Mouse (Mus musculus) heart, adult 9 months (tissue): ENCODE measurements around the gene Stard13.
A peak's percentile ranks its signal among the peaks of the same experiment; 100 is the strongest.

Source experiments
- DNase-seq, 2 experiments: peaks; one replicate each; pipeline ENCODE4 v3.0.0; 2022; ENCODE audit warnings: low spot score in 2 of 2

Gene Stard13

DNA sequence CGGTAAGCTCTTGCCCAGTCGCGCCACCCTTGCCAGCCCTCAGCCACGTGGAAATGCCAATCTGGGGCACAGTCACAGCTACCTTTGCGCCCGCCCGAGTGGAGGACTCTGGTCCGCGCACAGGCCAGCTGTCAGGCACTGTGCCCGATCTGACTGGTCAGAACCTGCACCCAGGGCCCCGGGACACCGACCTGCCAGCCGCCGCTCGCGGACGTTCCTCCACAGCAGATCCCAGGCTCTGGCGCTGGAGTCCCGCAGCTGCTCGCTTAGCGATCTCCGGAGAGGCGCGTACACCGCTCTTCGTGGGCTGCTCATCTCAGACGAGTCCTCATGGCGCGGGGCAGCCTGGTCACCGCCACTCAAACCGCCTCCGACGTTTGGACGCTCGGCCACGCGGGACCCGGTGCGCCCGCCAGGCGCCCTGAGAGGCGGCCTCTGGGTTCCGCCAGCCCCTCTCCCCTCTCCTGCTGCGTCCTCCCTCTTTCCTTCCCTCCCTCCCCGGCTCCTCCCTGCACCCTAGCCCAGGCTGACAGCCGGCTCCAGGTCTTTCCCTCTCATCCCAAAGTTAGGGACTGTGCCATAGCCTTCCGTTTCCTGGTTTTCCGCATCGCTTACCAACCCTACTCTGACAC, at the start of gene Stard13:
Stard13 (minus strand) TSS at position 437 of the 632 bp plus-strand sequence.
- DNase-seq, result peak; percentile 28

DNA sequence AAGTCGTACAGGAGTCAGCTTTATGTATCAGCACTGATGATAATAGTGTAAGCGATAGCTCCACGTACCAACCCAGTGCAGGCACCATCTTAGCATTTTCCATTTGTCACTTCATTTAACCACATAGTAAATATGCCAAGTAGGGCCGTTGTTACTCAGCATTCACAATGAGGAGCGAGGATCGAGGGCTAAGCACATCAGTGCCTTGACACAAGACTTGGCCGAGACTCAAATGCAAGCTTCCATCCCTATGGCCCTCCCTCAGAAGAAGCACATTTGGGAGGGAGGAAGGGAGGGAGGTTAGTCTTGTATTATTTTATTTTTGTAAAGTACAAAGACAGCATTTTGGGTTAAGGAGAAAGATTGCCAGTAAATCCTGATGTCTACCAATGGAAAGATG, 45.9 kb upstream of the Stard13 start:
- no peak for DNase-seq

- DNase-seq, result no peak
Observed at GRCm38 (mm10) chr5:151277927-151278326, 44.3 kb upstream of the Stard13 start.

GRCm38 (mm10) chr5:151275986-151276385, 42.4 kb upstream of the Stard13 start:
- no peak for DNase-seq

GRCm38 (mm10) chr5:151274265-151274664, 40.6 kb upstream of the Stard13 start:
- no peak for DNase-seq

DNA sequence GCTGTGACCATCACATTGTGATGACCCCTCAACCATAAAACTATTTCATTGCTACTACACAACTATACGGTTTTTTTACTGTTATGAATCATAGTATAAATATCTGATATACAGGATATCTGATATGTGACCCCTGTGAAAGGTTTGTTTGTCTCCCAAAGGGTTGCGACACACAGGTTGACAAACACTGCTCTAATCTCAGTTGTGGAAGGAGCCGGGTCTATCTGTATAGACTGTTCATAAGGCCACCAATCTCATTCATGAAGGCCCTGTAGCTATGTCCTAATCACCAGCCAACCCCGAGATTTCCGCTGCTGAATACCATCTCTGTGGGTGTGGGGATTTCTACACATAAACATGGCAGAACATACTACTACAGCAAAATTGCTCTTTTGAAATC, 37.2 kb upstream of the Stard13 start:
- no peak for DNase-seq

GRCm38 (mm10) chr5:151266896-151267634, 33.4 kb upstream of the Stard13 start:
- no peak for DNase-seq

GRCm38 (mm10) chr5:151261558-151261957, 27.9 kb upstream of the Stard13 start:
- DNase-seq, result no peak

DNA sequence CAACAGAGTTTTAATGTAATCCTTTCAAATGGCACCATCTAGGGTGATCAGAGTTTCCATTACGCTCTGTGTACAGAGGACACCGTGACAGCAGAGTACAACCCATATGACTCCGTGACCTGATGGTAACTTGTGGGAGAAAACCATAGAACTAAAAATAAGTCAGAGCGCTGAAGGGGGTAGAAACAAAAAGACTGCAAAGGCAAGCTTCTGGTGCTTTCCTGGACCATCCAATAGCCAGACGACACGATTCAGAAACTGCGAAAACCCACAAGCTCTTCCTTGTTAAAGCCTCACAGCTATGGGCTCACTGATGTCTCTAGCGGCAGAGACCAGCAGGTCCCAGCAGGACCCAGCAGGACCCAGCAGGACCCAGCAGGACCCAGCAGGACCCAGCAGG, 18.6 kb upstream of the Stard13 start:
- no peak for DNase-seq

DNA sequence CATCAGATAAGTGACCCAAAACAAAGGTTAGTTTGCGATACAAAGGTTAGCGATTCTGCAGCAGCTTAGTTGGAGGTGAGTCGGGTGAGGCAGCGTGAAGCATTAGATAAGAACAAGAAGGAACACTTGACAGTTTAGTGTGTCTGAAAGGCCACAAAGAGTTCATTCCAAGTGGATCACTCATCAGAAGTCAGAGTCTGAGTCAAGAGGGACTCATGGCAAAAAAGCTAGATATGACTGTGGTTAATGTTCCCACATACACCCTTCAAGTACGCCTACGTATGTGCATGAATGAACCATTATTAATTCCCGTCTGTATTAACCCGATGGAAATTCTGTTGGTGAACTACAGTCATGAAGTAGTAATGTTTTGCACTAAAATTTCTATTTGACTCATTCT, 18.0 kb upstream of the Stard13 start:
- DNase-seq, result no peak

- no peak for DNase-seq
Observed at GRCm38 (mm10) chr5:151248671-151249620, 15.3 kb upstream of the Stard13 start.

DNA sequence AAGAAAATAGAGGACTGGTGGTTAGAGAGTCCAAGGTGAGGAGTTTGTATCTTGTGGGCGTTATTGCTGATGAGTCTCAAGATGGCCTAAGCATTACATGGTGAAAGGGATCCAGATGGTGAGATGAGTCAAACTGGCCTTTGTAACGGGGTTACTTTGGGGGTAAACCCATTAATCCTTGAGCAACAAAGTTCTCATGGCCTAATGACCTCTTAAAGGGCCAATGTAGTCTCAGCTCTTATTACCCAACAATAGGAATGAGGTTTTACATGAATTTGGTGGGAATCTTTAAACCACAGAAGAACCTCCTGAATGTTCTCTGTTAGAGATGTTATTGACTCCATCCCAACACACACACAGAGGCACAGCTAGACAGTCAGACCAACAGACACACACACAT, 14.4 kb upstream of the Stard13 start:
- no peak for DNase-seq

GRCm38 (mm10) chr5:151247115-151247875, 13.7 kb upstream of the Stard13 start:
- DNase-seq, result no peak

DNA sequence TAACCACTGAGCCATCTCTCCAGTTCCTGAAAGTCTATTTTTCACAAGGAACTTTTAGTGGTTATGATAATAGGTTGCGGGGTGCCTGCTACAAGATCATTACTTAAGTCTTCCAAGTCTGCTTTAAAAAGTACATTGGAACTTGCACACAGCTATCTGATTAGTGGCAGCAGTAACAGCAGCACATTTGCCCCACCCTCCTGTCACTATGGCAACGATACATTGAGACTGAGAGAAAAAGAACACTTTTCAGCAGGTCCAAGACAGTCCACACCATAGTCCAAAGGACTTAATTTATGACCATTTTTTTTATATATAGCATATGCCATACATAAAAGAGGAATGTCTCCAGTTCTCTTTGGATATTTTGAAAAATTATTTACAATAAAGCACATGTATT, 12.7 kb upstream of the Stard13 start:
- DNase-seq, result no peak

DNA sequence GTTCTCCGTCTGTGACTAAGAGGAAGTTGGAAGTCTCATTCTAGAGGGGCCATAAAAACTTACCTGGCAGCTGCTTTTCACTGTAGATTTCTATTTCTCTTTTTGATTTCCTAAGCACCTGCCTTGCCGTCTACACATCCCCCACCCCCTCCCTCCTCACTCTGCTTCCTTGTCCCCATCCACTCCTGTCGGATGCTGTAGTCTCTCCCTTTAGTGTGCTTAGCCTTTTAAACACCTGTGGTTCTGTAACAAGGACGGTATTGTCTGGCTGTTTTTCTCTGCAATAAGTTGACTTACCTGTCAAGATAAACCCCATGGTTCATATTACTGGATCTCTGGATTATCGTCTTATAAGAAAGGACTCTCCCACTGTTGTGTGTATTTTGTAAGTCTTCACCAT, 11.9 kb upstream of the Stard13 start:
- DNase-seq, result no peak

- DNase-seq, result no peak
Observed at GRCm38 (mm10) chr5:151238730-151239129, 5.1 kb upstream of the Stard13 start.

GRCm38 (mm10) chr5:151236411-151236810, 2.8 kb upstream of the Stard13 start:
- no peak for DNase-seq

GRCm38 (mm10) chr5:151232576-151233299, 898 bp downstream of the Stard13 start:
- no peak for DNase-seq

- DNase-seq, result no peak
Observed at GRCm38 (mm10) chr5:151231861-151232260, 1.8 kb downstream of the Stard13 start.

- DNase-seq, result no peak
Observed at GRCm38 (mm10) chr5:151231411-151231810, 2.2 kb downstream of the Stard13 start.

DNA sequence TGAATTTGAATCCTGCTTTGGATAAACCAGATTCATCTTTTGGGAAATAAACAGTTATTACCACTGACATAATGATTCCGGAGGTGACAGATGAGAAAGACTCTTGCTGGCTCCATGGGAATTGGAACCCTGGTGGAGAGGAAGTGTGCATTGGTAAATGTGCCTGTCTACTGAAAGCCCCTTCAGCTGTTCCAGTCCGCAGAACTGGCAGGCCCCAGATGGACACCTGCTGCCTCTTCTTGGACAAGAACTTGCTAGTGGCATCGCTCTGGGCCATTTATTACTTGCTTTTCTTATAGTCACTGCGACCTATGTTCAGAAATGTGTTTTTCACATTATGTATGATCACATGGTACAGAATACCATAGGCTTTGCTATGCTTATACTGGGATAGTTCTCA, 3.2 kb downstream of the Stard13 start:
- DNase-seq, result no peak
